Mouse (Mus musculus): ENCODE measurements around the gene Birc7.

Gene Birc7

DNA sequence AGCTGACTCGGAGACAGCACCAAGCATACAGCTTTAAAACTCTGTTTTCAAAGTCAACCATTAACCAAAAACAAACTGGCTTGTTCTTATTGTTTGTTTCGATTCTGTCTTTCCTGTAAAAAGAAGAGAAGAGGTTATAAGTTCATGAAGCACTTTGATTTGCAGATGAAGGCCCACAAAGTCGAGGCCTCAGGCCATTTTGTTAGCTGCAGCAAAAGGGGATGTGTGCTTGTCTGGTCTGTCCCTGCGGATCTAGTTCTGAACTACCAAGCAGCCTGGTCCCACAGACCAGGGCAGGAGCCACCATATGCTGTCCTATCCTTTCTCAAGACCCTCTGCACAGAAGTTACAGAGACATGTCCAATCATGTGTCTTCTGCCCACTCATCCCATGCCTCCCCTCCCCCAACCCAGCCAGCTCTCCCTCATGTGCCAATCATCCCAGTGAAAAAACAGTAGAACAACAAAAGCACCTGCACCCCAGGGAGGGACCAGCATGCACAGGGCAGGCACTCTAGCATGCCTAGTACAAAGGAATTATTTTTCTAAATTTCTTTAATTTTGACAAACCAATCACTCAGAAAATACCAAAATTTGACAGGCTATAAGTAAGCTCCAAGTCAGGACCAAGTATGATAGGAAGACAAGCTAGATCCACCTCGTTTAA lies 23.1 kb upstream of the Birc7 start:
- no peak for DNase-seq

DNA sequence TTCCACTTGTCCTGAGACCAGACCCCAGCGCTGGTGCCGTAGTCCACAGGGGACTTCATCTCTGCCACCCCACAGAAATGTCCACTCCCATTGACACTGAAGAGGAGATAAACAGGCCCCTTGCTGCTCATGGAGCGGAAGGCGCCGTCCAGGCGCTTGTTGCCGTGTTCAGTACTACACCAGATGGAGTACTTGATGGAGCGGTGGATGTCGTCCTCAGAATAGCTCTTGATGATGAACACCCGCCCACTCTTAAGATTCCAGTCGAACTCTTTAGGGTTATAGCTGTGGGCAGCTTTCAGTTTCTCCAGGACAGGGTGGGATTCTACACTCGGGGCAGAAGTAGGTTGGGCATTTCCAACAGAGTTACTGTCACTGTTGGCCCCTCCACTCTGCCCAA lies 17.9 kb upstream of the Birc7 start:
- DNase-seq: peak in 1 of 2 experiments; percentile 13

DNA sequence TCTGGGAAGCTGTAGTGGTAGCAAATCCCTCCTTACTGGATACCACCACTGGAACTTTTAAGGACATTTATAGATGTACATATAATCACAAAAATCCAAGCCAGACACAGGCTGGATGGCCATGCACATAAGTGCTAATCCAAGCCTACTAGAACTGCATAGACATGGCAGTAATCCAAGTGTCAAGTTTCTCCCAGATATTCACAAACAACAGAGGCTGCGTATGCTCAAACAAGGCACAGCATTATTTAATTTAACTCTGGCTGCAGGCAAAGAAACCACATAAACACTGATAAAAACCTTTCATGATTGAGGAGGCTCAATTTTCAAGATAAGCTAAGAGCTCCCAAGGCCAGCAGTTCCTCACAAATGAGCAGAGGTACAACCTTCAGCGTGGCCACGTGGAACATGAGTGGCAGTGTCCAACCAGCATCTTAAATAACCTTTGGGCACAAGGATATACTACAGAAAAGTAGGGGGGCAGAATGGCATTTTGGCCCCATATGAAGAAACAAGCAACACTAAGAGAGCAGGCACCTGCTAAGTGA lies 12.9 kb upstream of the Birc7 start:
- no peak for DNase-seq

DNA sequence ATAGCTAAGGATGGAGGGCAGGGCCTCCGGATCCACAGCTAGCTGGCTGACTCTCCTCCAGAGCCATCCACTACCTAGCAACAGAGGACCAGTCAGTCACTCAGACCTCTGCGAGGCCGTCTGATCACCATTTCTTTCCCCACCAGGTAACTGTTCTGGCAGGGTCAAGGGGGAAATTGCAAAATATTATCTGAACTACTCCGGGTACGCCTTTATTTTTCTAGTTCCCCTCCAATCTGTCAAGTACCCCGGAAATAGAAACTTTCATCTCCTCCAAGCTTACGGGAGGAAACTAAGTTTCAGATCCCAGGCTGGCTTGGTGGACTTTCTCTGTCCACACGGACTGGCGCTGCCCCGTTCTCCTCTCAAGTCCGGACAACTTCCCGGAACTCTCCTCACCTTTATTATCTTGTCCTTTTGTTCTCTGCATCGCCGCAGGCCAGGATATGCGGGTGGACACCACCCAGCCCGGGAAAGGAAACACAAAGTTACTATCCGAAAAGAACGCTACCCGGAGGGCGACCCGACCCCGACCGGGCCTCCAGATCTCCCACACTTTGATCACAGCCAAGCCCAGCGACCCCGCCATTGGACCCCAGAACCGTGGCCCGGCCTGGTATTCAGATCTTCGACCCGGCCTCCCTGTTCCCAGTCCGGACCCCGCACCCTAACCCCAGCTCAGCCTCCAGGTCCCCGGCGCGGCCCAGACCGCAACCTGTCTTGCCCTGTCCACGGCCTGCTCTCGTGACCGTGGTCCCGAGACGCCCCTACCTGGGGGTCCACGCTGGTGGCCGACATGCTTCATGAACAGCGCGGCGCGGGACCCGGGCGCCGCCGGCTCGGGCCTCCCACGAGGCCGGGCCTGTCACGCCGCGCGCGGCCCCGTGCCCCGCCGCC lies 8.7 kb upstream of the Birc7 start:
- DNase-seq: peak; percentile 29 to 72

DNA sequence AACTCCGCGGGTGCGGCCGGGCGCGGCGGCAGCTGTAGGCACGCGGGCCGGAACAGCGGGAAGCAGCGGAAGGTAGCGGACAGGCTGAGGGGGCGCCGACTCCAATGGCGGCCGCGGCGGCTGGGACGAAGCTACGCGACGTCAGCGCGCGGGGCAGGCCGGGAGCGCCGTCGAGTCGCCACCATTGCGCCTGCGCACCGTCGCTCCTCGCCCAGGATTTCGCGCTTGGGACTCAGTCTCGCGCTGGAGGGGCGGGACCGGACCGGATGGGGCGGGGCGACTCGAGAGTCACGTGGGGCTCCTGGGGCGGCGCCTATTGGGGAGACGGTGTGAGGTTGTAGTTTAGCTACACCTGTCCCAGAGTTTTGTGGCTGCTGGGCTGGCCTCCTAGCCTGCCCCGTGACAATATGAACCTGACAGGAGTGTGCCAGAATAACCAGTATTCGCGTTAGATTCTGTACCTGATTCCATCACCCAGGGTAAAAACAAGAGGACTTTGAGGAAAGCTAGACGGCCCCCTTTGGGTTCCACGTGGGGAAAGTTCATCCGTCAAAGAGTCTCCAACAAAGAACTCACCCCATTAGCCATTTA lies 7.9 kb upstream of the Birc7 start, which contains the start of gene Ythdf1:
Gene Ythdf1, minus strand, starts transcription at position 140 of the 591 bp plus-strand sequence.
- DNase-seq: peak; percentile 98

DNA sequence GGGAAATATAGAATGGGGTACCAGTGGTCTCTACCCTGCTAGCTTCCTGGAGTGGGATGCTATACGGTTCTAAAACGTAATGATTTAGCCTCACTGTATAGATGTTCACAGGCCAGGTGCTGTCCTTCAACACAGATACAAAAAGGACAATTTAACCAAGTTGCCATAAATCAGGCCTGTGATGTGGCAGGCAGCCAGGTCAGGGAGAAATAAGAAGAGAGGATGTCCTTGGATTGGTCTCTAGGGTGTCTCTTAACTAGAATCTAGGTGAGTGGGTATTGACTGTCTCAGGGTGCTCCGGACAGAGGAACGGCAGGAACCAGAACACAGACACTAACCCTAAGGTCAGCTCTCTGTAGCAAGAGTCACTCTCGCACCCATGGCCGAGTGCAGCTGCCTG lies 6.1 kb upstream of the Birc7 start:
- no peak for DNase-seq

DNA sequence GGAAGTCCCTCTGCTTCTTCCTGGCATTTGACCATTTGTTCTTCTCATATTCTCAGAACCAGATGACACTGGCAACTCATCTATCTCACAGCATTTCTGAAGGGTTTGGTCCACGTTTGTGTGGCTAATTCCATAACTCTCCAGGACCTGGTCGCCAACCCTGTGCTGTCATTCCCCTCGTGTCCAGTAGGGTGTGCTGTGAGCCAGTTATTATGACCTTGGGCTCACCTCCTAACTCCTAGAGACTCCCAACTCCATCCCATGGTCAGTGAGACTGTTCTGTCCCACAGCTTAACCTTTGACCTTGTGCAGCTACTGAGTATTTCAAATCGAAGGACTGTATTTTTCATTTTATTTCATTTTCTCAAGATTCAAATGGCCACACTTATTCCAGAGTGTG lies 3.6 kb upstream of the Birc7 start:
- DNase-seq: peak; percentile 70 to 81

DNA sequence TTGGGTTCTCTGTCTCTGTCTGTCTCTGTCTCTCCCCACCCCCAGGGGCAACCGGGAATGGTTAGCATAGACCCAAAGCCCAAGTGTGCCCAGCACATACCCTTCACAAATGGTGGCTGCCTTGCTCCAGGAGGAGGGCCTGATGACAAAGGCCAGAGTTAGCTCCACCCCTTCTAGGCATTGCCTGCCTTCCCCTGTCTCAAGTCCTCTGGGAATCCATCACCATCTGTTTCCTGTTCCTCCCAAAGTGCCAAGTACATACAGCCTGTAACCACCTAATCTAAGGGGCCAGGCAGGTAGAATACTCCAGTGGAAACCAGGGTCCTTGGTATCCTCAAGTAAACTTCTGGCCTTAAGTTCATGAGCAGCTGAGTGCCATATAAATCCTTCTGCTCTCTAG lies 3.6 kb downstream of the Birc7 start:
- DNase-seq: no peak

DNA sequence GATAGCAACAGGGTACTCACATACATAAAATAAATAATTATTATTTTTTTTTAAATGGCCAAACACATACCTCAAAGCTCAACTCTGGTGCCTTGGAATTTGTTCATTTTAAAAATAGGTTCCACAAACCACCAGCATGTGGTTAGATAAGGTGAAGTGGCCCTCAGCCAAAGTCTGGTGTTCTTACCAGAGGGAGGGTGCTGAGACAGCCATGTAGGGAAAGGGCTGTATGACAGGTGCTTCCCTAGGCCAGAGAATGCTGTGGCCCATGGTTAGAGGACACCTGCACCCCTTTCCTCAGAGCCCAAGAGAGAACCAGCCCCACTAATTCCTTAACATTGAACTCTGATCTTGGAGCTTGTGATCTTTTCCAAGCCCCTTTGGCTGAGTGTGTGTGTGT lies 11.4 kb downstream of the Birc7 start:
- no peak for DNase-seq

DNA sequence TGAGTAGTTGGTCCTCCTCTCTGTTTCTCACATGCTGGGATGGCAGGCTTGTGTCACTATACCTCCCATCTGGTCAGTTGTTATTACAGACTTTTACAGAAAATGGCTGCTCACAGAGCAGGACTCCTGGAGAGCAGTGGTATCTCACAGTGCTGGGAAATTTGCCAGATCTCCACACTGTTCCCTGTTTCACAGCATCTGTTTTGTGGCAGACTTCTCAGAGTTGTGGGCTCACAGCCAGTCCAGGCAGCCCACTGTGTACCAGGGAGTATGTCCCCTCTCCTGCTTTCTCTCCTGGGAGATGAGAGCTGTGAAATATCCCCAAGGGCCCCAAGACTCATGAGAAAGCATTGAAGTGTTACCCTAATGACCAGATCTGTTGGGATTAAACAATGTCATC lies 13.0 kb downstream of the Birc7 start:
- no peak for DNase-seq

DNA sequence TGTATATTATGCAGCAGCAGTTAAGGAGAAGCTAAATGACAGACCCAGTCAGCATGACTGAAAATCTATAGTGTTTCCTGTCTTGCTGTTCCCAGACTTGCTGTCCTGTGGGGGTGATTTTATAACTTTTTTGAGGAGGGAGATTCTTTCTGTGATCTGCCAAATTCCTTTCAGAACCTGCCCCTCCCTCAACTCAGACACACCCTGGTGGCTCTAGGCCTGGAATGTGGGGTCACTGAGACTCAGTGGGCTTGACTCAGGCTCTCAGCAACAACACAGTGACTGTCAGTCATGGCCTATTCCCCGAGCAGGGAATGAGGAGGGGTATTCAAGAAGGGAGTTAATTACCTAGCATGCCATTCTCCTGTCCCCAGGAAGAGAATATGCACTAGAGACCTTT lies 21.1 kb downstream of the Birc7 start:
- DNase-seq: no peak

DNA sequence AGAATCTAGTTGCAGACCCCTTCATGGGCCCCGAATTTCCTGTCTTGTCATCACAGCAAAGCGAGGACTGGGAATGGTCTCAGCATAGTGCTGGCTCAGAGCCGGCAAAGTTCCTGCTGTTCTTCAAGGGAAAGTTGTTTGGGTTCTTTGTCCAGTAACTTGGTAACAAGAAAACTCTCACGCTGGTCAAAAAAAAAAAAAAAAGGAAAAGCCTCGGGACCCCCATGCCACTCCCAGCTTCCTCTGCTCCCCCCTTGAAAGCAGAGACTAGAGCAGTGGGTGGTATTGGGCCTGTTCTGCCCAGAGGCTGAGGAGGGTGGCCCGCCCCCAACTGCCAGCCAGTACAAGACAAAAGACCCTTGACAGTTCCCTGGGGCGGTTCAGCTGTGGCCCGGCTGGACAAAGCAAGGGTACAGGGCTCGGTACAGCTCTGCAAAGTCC lies 23.9 kb downstream of the Birc7 start:
- no peak for DNase-seq

DNA sequence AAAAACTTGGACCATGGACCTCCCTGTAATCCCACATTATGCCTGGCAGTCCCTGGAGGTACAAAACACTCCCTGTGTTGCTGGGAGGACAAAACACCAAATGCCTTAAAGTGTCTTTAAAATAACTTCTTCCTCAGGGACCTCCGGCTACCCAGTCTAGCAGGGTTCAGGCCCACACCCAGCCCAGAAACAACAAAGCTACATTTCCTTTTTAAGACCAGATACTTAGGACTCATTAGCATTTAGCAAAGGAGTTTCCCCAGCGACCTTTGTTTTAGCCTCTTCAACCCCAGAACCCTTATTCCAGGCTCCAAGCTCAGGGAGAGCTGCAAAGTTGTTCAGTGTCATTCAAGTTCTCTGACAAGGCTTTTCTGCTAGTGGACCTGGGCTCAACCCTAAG lies 24.8 kb downstream of the Birc7 start:
- DNase-seq: no peak

DNA sequence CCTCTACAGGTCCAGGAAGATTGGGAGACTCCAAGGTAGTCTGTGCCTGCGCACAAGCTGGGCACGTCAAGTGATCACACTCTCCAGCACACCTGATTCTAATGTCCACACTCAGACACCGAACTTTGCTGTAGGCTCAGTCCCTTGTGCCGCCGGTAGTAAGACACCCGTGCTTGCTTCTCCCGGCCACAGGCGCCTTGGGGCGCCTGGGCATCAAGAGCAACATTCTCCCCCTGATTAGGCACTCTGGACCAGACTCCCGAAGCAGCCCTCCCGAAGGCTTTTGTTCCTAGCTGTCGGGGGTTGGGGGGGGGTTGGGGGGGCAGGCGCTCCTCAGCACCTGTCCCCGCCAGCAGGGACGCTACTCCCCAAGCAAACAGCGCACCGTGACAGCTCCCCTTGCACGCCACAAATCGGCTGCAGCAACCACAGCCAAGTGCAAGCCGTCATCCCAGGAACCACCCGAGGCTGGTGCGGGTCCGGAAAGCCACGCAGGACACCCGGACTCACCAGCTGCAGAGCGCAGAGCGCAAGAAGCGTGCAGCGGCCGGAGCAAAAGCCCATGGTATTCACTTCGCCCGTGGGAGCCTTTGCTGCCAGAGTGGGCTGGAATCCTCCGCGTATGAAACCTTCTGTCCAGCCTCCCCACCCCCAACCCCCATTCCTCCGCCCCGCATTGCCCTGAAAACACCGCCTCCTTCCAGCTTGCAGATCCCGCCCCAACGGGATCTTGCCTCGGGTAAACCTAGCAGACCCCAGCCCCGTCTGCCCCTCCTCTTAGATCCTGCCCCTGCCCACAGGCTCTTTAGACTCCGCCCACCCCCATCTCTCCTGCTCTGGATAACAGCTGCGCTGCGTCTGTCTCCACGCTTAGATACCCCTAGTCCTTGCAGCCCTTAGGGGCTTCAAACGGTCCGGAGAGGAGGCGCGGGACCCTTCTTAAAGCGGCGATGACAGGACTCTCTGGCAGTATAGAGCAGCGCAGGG lies 25.5 kb downstream of the Birc7 start, which contains the start of gene Nkain4:
Gene Nkain4, minus strand, starts transcription at position 639 of the 987 bp plus-strand sequence.
- peak; percentile 30 to 38 for DNase-seq

DNA sequence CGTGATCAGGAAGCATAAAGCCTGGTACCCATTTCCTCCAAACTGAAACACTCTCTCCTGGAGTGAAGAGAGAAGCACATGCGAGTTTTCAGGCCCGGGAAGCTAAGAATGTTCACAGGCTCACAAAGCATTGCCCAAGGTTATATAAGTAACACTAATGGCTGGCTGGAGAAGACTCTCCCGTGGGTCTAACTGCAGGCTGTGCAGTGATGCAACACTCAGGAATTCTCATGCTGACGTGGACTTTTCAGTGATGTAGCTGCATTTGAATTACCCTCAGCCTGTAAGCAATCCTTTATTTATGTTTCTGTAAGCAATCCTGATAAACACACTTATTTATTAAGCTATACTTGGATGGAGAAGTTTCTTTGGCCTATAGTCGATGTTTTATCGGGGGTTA lies 30.8 kb downstream of the Birc7 start:
- no peak for DNase-seq

DNA sequence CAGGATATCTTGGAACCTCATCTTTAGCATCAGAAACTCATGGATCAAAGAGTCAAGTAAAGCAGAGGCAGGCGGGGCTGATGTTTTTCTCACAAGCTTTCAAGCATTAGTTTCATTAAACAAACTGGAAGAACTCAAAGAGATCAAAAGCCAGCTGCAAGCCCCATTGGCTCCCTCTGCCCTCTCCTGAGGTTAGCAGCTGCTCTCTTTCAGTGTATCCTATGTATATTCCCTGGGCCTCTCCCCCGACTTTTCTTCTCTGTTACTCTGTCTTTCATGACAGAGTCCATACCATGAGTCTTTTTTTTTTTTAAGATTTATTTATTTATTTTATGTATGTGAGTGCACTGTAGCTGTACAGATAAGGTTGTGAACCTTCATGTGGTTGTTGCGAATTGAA lies 31.4 kb downstream of the Birc7 start:
- no peak for DNase-seq

DNA sequence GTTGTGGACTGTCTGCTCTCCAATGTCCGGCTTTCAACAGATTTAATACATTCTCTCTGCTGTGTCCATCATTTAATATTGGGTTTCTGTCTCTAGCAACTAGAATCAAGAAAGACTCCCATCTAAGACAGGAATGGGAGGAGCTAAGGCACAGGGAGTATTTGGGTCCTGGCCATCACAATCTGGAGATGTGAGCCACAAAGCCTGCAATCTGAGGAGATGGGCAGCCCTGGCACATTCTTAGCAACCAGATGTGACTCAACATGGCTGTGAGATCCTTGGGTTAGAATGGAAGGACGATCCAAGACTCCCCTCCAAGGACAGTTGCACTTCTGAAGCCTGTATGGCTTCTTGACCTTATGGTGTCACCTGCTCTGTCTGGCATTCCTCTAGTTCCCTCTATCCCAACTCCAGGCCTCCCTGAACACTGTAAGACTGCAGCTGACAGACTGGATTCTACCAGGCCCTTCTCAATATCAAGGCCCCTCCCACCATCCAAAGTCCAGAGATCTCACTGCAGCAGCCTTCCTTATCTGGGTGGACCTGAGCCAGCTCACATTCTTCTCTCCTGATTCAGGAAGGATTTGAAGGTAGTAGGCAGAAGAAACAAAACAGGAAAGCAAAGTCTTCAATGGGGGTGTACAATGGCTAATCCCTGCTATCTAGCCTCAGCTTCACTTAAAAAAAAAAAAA lies 33.9 kb downstream of the Birc7 start:
- DNase-seq: peak in 1 of 2 experiments; percentile 52

DNA sequence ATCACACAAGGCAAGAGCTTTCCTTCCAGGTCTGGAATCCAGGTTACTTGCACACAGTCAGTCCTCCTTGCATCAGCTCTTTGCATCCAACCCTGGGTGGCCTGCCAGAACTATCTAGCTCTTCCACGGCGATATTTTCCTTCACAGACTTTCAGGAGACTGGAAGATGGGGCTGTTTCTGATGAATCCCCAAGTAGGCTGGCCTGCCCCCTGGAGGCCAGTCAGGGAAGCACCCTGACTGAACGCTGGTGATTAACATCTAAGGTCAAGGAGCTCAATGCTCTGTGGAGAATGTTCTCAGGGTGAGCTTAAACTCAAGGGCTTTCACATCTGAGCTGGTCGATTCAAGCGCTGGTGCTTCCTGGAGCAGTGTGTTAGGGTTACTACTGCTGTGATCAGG lies 35.1 kb downstream of the Birc7 start:
- DNase-seq: peak; percentile 77 to 80

DNA sequence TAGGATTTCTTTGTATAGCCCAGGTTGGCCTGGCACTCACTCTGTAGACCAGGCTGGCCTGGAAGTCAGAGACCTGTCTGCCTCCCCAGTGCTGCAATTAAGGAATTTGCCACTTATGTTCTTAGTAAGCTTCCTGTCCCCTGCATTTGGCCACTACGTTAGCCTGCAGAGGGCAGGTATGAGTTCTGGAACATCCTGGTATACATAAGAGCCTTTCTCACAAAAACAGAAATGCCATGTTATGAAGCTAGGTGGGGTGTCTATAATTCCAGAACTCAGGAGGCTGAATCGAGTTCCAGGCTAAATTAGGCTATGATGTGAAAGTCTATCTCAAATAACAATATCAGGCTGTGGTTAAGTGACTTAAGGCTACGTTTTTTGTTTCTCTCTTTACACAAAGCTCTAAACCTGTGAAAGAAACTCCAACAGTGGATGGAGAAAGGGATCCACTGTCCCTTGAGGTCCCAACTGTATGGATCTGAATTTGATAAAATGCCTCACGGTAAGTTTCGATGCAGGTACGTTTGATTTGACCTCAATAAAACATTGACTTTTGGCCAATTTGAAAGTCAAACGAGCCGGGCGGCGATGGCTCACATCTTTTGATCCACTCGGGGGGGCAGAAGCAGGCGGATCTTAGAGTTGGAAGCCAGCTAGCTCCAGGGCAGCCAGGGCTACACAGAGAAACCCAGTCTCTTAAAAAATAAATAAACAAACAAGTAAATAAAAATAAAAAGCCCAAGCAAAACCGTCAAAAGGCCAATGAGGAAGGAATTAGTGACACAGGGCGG lies 37.5 kb downstream of the Birc7 start:
- peak in 1 of 2 experiments; percentile 16 for DNase-seq

DNA sequence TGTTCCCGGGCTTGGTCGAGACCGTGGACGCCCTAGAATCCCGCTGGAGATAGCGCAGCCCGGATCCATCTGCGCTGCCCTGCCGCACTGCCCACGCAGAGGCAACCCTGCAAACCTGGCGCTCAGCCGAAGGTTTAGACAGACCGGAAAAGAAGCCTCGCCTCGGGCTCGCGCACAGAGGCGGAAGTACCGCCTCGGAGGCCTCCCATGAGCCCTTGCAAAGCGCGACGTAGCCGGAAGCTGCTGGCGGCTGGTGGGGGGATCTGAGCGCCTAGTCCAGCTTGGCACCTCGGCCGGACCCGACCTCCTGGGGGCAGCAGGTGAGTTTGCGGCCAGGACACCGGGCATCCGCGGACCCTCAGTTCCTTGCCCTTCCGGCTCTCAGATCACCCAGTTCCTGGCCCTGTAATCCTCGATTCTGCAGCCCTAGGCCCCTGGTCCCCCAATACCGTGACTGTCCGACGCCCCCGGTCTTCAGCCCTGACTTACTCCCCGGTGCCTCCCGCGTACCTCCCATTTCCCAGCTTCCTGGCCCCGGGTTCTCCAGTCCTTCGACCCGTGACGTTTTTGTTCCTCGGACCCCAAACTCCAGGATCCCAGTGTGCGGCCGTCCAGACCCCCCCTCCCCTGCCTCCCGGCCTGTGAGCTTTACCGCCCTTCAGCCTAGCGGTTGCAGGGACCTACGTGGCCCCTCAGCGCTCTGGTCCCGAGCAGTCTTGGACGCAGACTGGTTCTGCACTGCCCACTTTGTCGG lies 38.4 kb downstream of the Birc7 start, which contains the start of gene Arfgap1:
Gene Arfgap1, plus strand, starts transcription at position 216 of the 754 bp plus-strand sequence.
- peak; percentile 95 to 96 for DNase-seq

All from kidney, postnatal 25 days (tissue).